Mouse (Mus musculus): Measurements from ENCODE around the gene Nrip2. TPM values are rescaled to one million over a fixed set of nuclear protein-coding genes. Genes with fewer than 3 reads are reported as not detected.

Gene Nrip2
- total RNA-seq, 2 experiments from 2014 or later, result 4.1 to 6.2 TPM

DNA sequence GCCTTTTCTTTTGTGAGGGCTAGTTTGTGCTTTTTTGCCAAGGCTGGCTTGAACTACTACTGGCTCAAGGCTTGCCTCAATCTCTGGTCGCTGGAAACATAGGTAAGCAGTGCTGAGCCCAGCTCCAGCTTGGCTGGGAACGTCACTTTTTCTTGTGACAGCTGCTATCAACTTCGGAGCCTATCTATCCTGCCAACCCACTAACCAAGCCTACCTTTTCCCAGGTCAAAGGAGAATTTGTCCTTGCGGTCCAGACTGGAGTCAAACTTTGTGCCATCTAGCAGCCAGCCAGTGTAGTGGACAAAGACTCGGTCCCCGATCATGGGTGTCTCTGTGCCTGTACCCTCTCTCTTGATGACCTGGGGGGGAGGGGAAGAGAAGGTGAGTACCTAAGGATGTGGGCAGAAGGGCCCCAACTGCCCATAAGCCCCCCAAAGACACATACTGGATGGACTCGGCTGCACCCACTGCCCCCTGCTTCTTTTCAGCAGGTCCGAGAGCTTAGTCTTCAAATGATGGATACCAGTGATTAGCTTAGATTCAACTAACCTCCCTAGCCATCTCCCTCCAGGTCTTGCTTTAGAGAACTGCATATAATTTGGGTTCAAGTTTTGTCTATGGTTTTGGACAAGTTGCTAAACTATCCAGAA is 37.4 kb downstream of the Nrip2 start:
- DNase-seq (ENCODE audit: low spot score in 2 of 2), result no peak

DNA sequence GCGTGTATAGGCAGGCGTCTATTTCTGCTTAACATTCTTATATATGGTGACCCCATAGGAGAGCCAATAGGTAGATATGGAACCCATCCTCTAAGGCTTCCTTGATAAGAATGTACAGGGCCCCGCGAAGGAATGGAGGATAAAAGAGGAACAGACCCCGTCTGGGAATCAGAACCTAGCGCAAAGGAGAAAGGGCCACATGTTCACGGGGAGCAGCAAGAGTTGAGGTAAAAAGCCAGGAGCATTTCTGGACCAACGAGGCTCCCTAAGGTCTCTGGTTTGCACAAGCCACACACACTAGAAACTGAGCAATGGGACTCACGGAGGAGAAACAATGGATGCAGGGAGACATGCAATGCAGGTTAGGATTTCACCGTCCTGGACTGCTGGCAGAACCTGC is 38.2 kb downstream of the Nrip2 start:
- DNase-seq (ENCODE audit: low spot score in 2 of 2), result no peak

- peak; percentile 42 to 60 for DNase-seq (ENCODE audit: low spot score in 2 of 2)
These were observed 38.7 kb downstream of the Nrip2 start for GRCm38 (mm10) chr6:128437731-128438316.

DNA sequence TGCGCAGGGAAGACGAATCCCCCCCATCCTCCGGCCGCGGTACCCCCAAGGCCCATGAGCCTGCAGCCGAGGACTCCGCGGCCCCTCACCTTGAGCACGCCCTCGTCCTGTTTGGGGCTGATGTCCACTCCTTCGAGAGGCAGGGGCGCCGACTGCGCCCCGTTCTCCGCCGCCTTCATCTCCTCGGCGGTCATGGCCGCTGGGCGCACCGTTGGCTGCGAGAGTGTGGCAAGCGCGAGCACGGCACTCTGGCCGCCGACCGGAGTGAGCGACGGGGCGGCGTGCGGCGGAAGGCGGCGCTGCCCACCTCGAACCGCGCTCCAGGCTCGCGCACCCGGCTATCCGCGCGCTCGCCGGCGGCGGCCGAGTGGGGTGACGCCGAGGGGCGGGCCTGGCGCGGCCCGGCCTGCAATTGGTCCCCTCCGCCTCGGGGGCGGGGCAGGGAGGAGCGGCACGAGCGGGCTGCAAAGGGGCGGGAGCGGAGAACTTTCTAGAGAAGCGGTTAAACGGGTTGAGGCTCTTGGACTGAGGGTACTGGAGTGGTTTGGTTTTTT is 39.3 kb downstream of the Nrip2 start, which contains the start of gene Fkbp4:
Gene Fkbp4 (minus strand): TSS at position 361 of the 554 bp plus-strand sequence.
- peak; percentile 83 to 93 for DNase-seq (ENCODE audit: low spot score in 2 of 2)

GRCm38 (mm10) chr6:128438871-128439341 is 39.8 kb downstream of the Nrip2 start:
- no peak for DNase-seq (ENCODE audit: low spot score in 2 of 2)

DNA sequence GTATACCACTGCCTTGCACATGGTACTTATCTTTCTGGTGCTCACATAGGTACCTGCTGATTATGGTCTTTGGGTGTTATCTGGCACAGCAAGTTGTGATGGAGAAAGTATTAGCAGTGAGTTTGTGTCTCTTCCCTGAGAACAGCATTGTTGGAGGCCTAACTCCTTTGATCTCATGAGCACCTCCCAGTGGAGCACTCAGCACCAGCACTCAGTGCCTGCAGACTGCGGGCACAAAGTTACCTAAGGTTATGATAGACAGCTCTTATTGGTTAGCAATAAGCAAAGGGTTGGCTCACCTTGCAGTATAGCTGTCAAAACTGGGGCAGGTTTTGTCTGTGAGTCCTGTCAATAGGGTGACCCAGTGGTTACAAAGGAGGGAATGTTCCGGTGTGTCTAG is 41.1 kb downstream of the Nrip2 start:
- no peak for DNase-seq (ENCODE audit: low spot score in 2 of 2)

GRCm38 (mm10) chr6:128445761-128446535 is 46.9 kb downstream of the Nrip2 start:
- DNase-seq (ENCODE audit: low spot score in 2 of 2), result no peak

- no peak for DNase-seq (ENCODE audit: low spot score in 2 of 2)
These were observed 48.0 kb downstream of the Nrip2 start for GRCm38 (mm10) chr6:128447063-128447462.

- DNase-seq (ENCODE audit: low spot score in 2 of 2), result no peak
These were observed 56.9 kb downstream of the Nrip2 start for GRCm38 (mm10) chr6:128455835-128456605.

DNA sequence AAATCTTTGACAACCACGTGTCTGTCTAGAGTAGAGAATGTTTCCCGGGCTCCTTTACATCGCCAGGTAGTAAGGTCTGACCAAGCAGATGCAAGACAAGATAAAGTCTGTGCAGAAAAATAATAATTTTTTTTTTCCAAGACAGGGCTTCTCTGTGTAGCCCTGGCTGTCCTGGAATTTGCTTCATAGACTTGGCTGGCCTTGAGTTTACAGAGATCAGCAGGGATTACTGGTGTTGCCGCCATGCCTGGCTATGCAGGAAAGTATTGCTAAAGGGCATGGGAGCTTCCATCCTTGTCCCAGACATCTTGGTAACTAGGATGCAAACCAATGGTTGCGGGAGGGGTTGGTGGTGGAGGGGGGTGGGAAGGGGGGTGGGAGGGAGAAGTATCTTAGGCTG is 58.1 kb downstream of the Nrip2 start:
- DNase-seq (ENCODE audit: low spot score in 2 of 2), result no peak

- DNase-seq (ENCODE audit: low spot score in 2 of 2), result no peak
These were observed 61.2 kb downstream of the Nrip2 start for GRCm38 (mm10) chr6:128460321-128460720.

DNA sequence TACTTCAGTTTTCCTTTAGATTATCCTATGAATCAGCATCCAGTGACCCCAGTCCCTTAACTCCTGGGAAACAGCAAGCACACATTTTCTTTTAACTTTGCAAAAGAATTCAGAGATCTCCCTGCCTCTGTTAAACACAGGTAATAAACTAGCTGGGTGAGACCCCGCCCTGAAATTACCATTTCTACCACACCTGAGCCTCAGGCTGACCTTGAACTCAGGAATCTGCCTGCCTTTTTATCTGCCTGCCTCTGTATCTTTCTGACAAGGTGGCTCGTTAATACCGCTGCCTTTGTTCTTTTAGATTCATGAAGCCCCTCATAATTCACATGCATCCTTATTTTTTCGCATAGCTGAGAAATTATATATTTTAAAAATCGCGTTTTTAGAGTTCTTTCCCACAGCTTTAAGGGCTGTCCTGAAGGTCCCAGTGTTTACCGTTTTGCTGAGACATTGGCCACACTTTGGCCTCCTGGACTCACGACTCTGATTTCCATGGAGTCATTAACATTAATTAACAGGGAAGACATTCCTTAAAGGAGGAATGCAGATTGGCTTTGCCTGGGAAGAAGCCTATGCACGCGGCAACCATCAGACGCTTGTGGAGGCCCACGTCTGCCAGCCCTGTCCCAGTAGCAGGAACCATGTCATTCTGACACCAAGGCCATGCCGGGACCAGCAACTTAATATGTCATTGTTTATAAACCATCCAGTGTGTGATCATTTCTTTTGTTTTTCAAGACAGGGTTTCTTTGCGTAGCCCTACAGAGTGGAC is 61.8 kb downstream of the Nrip2 start:
- no peak for DNase-seq (ENCODE audit: low spot score in 2 of 2)

DNA sequence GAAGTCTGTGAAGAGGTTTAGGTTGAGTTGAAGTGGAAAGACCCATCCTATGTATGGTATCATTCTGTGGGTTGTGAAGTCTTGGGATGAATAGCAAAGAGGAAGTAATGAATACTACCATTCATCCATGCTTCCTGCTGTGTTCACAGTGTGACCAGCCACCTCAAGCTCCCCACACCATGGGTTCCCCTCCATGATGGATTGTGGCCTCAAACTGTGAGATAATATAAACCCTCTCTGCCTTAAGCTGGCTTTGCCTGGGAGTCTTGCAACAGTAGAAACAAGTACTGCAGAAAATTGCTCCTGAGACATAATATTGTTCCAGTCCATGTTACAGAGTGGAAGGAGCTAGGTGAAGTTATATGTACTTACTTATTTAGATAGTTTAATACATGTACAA is 62.5 kb downstream of the Nrip2 start:
- no peak for DNase-seq (ENCODE audit: low spot score in 2 of 2)

DNA sequence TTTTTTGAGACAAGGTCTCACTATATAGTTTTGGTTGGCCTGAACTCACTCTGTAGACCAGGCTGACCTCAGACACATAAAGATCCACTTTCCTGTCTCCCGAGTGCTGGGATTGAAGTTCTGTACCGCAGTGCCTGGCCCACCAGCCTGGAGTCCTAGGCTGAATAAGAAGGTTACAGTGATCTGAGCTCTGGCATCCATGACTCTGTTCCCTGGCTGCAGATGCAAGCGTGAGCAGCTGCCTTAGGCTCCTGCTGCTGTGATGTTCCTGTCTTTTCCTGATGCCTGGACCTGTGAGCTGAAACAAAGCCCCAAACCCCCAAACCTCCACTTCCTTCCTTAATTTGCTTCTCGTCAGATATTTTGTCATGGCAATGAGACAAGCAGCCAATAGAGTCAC is 65.9 kb downstream of the Nrip2 start:
- no peak for DNase-seq (ENCODE audit: low spot score in 2 of 2)

Other genes starting within 250 kb of the Nrip2 start
- gene Tead4, start 98.5 kb upstream of the Nrip2 start, total RNA-seq (2021), result 1 to 10 TPM; 3.3 to 4.1 TPM
- gene Tulp3, start 43.4 kb upstream of the Nrip2 start, total RNA-seq (2021), result 10 to 100 TPM; 39.8 to 41.9 TPM
- 10 to 100 TPM; 35.0 to 36.9 TPM for gene Rhno1, start 36.4 kb upstream of the Nrip2 start, total RNA-seq (2021)
- 10 to 100 TPM; 28.7 to 32.9 TPM for gene Foxm1, start 36.3 kb upstream of the Nrip2 start, total RNA-seq (2021)
- gene Tex52, start 23.8 kb upstream of the Nrip2 start, total RNA-seq (2021), result not detected
- not detected for gene Gm44596, start 23.8 kb upstream of the Nrip2 start, total RNA-seq (2021)
- gene Itfg2, start 25.6 kb downstream of the Nrip2 start, total RNA-seq (2021), result 10 to 100 TPM; 30.8 to 43.9 TPM
- gene Fkbp4, start 39.4 kb downstream of the Nrip2 start, total RNA-seq (2021), result 100 to 1,000 TPM; 190 to 194 TPM
- 100 to 1,000 TPM in 1 of 2 experiments, 10 to 100 TPM in 1; 15.0 to 306 TPM for gene Pzp, start 127.4 kb downstream of the Nrip2 start, total RNA-seq (2021)
- gene A2ml1, start 182.3 kb downstream of the Nrip2 start, total RNA-seq (2021), result 1 to 10 TPM in 1 of 2 experiments, not detected in 1; 1.1 TPM
- not detected for gene Klrb1a, start 224.2 kb downstream of the Nrip2 start, total RNA-seq (2021)

Data from adrenal gland, postnatal 4 days (tissue).